Mouse (Mus musculus) layer of hippocampus, adult 8-10 months (tissue): ENCODE data around the gene Gm10073. TPM values are rescaled to one million over a fixed set of nuclear protein-coding genes. Genes with fewer than 3 reads are reported as not detected.

Source experiments
- DNase-seq, 2 experiments: peaks; one replicate each; pipeline ENCODE4 v3.0.0; 2022; ENCODE audit warnings: low spot score in 2 of 2
- total RNA-seq, 4 experiments: library from RNA; stranded (reverse); gene quantifications; 2 replicates each; pipeline ENCODE4 v1.2.4; 2022

The Gm10073 gene
- total RNA-seq, 4 experiments from 2014 or later: 82.6 to 111 (median 95.6) TPM

GRCm38 (mm10) chr8:106556068-106556645 is 17.1 kb downstream of the Gm10073 start:
- DNase-seq: no peak

GRCm38 (mm10) chr8:106554011-106554410 is 19.2 kb downstream of the Gm10073 start:
- no peak for DNase-seq

GRCm38 (mm10) chr8:106550906-106551305 is 22.4 kb downstream of the Gm10073 start:
- no peak for DNase-seq

GRCm38 (mm10) chr8:106548366-106548936 is 24.8 kb downstream of the Gm10073 start:
- DNase-seq: no peak

- no peak for DNase-seq
Measured at GRCm38 (mm10) chr8:106546746-106547145, 26.5 kb downstream of the Gm10073 start.

- no peak for DNase-seq
Measured at GRCm38 (mm10) chr8:106545149-106545548, 28.1 kb downstream of the Gm10073 start.

- DNase-seq: no peak
Measured at GRCm38 (mm10) chr8:106543043-106543442, 30.2 kb downstream of the Gm10073 start.

- no peak for DNase-seq
Measured at GRCm38 (mm10) chr8:106541002-106541401, 32.3 kb downstream of the Gm10073 start.

- DNase-seq: no peak
Measured at GRCm38 (mm10) chr8:106539193-106539592, 34.1 kb downstream of the Gm10073 start.

- DNase-seq: no peak
Measured at GRCm38 (mm10) chr8:106535448-106535847, 37.8 kb downstream of the Gm10073 start.

- DNase-seq: peak in 1 of 2 experiments; percentile 28
Measured at GRCm38 (mm10) chr8:106534449-106534848, 38.8 kb downstream of the Gm10073 start.

- no peak for DNase-seq
Measured at GRCm38 (mm10) chr8:106533709-106534108, 39.6 kb downstream of the Gm10073 start.

GRCm38 (mm10) chr8:106530566-106530965 is 42.7 kb downstream of the Gm10073 start:
- no peak for DNase-seq

GRCm38 (mm10) chr8:106529885-106530482 is 43.3 kb downstream of the Gm10073 start:
- no peak for DNase-seq

GRCm38 (mm10) chr8:106528596-106529249 is 44.5 kb downstream of the Gm10073 start:
- no peak for DNase-seq

GRCm38 (mm10) chr8:106527241-106528036 is 45.8 kb downstream of the Gm10073 start:
- DNase-seq: no peak

GRCm38 (mm10) chr8:106526725-106527124 is 46.5 kb downstream of the Gm10073 start:
- no peak for DNase-seq
